Mouse (Mus musculus) G1E (cell line): Measurements from ENCODE around the gene Cerk. TPM values are rescaled to one million over a fixed set of nuclear protein-coding genes. Genes with fewer than 3 reads are reported as not detected.

Experiments used
- ATAC-seq: 2 replicates; pipeline ENCODE4 v1.8.0; 2016; ENCODE audit warnings: mild to moderate bottlenecking; ENCODE audit not compliant: insufficient number of reproducible peaks, poor library complexity, low FRiP score, severe bottlenecking; ENCODE audit errors: extremely low read depth
- DNase-seq: peaks from one replicate; pipeline ENCODE4 v3.0.0; 2012; ENCODE audit warnings: low spot score
- H3K27me3 ChIP-seq: 2 replicates; pipeline ENCODE4 v1.6.1; 2012; ENCODE audit warnings: mild to moderate bottlenecking, low read length, inconsistent platforms; ENCODE audit not compliant: insufficient read depth
- H3K36me3 ChIP-seq: replicated peaks from 2 replicates; pipeline ENCODE3; 2012; ENCODE audit warnings: mild to moderate bottlenecking, inconsistent platforms
- H3K4me1 ChIP-seq: 2 replicates; pipeline ENCODE4 v1.6.1; 2012; ENCODE audit warnings: low read depth, low read length, inconsistent platforms, mixed read lengths; ENCODE audit not compliant: insufficient read depth
- H3K4me3 ChIP-seq: 2 replicates; pipeline ENCODE4 v1.5.1; 2012; ENCODE audit warnings: low read depth, mild to moderate bottlenecking, inconsistent platforms, low read length, moderate library complexity, mixed read lengths
- H3K9me3 ChIP-seq: replicated peaks from 2 replicates; pipeline ENCODE4 v1.6.1; 2012; ENCODE audit warnings: inconsistent platforms
- CTCF ChIP-seq: IDR thresholded peaks from 2 replicates; pipeline ENCODE4 v1.5.1; 2012; ENCODE audit warnings: low read depth, low read length, inconsistent platforms, mixed read lengths
- GATA1 ChIP-seq: IDR thresholded peaks from 2 replicates; pipeline ENCODE4 v1.6.1; 2012; ENCODE audit warnings: borderline replicate concordance, low read length, inconsistent platforms, mixed read lengths
- GATA2 ChIP-seq: IDR thresholded peaks from 2 replicates; pipeline ENCODE4 v1.6.1; 2012; ENCODE audit warnings: low read depth, low read length, inconsistent platforms, borderline replicate concordance
- POLR2AphosphoS5 ChIP-seq: IDR thresholded peaks from 2 replicates; pipeline ENCODE4 v1.6.1; 2012; ENCODE audit warnings: low read depth, low read length, inconsistent platforms; ENCODE audit not compliant: insufficient replicate concordance
- TAL1 ChIP-seq: conservative IDR thresholded peaks from 2 replicates; pipeline ENCODE4 v1.6.1; 2012; ENCODE audit warnings: low read depth, low read length, inconsistent platforms, mixed read lengths
- polyA plus RNA-seq: library from polyadenylated mRNA; stranded (reverse); fragments of >175 nt; gene quantifications from 2 replicates; pipeline ENCODE4 v1.2.3, GENCODE M21; 2012
- total RNA-seq, 2 experiments: library from RNA; stranded (forward) in 1 of 2; stranded (reverse) in 1 of 2; fragments of 200-1000 nt in 1 of 2; fragments of >200 nt in 1 of 2; fragmentation: Nextera tagmentation in 1 of 2; gene quantifications; 2 replicates each; pipeline ENCODE4 v1.2.3; 2014 to 2017

The Cerk gene
- total and polyA plus RNA-seq, 3 experiments, result 0.01 to 0.22 TPM; not detected in 1

DNA sequence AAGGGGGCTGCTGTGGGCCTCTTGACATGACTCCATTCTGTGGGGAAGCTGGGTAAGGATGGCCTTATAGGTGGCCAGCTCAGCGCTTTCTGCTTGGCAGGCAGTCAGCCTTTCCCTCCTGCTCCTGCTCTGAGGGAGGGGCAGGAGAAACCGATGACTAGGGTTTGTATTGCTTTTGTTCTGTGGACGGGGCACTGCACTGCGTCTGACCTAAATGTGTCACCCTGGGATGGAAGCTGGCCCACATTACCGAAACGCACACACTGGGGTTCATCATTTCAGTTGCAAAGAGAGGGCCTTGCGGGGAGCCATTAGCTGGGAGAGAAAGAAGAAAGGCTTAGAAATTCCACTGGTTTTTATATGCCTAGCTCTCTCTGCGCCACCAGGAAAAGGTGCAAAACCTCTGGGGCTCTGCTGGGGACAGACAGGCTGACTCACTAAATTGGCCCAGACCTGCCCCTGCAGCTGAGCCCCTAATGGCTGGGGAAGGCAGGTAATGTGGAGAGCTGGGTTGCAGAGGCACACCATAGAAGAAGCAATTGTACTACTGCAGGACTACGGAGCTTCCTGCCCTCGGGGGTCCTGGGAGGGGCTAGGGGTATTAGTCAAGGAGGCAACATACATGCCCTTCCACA lies 73.1 kb downstream of the Cerk start:
- H3K36me3 ChIP-seq, result peaks cover 89% of the 10 kb centered on the region
- no peak for DNase-seq
- no peak for TF ChIP-seq POLR2AphosphoS5
- no peak for TF ChIP-seq CTCF
- no peak for TF ChIP-seq GATA1
- no peak for TF ChIP-seq TAL1
- no peak for TF ChIP-seq GATA2
- no peaks in the 10 kb centered on the region for H3K9me3 ChIP-seq
- peaks cover 66% of the 10 kb centered on the region for H3K4me1 ChIP-seq
- H3K4me3 ChIP-seq, result no peak overlapping the region
- H3K27me3 ChIP-seq, result no peaks in the 10 kb centered on the region
- ATAC-seq, result no peak

DNA sequence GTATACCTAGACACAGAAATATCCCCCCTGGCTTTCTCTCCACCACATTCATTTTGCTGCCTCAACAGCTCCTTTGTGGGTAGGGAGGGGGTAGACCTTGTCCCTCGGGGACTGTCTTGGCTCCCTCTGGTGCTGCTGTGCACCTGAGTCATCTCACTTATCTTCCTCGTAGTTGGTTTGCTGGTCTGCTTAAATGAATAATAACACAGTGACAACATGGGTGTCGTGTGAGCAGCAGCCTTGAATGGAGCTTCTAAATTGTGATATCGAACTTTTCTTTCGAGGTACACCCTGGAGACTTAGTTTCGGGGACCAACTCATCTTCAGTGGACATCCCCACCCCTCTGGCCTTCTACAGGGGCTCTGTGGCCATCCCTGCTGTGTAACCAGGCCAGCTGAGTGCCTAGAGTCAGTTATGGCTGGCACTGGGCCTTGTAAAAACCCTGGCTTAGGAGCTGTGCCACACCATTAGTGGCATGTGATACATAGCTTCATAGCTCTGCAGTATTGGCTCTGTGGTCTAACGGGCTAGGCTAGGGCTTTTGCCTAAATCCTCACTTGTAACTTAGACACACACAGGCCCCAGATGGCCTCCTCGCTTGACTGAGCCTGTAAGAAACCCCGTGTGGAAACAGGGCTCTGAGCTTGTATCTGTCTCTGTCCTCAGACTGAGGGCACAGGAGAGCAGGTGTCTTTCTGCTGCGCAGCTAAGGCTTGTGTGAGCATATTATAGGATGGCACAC lies 75.4 kb downstream of the Cerk start:
- H3K4me1 ChIP-seq, result peaks cover 72% of the 10 kb centered on the region
- ATAC-seq, result no peak

DNA sequence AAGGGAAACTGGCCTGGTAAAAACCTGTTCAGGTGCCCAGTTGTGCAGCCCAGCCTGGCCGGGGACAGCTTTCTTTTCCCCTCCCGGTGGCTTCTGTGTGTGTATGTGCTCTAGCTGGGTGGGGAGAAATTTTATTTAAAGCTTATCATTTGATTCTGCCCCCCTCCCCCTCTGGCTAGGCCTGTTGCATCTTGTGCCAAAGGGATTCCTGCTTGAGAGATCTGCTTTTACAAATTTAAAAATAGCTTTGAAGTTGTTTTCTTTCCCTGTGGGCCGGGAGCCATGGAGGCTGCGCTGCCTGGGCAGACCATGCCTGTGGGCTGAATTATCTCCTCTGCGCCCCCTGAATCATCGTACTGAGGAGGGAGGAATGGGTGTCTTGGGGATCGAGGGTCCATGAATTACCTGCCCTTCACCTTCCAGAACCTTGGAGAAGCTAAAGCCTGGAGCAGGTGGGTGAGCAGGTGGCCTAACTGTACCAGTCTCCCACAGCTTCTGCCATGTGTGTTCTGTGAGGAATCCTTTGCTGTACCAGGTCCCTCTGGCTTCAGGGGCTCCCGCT lies 76.2 kb downstream of the Cerk start:
- no peak for TF ChIP-seq TAL1
- no peak for DNase-seq

More for the DNA sequence above, 75.4 kb downstream of the Cerk start:
- no peak for DNase-seq
- H3K4me3 ChIP-seq, result no peak overlapping the region
- no peaks in the 10 kb centered on the region for H3K9me3 ChIP-seq
- no peak for TF ChIP-seq GATA1
- TF ChIP-seq CTCF, result no peak
- no peak for TF ChIP-seq GATA2
- no peak for TF ChIP-seq TAL1
- no peak for TF ChIP-seq POLR2AphosphoS5
- peaks cover 87% of the 10 kb centered on the region for H3K36me3 ChIP-seq
- no peaks in the 10 kb centered on the region for H3K27me3 ChIP-seq

DNA sequence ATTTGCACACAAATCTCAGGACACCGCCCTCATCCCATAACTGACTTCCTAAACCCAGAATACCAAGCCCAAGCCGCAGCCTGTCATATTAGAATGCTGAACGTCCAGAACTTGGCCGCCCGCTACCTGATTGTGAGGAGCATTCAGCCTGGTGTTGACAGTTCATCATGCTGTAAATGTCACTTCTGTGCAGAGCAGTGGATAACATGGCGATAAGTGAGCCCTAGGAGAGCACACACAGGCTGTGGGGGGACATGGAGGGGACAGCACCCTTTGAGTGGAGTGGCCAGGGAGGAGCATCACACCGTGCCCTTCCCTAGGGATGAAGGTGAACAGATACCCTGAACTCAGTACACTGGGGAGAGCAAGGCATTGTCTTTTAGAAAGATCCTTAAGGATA lies 76.7 kb downstream of the Cerk start:
- DNase-seq (no peak), ATAC-seq (no peak)
- Histone ChIP-seq H3K27me3 (no peaks in the 10 kb centered on the region), H3K9me3 (no peaks in the 10 kb centered on the region), H3K4me1 (peaks cover 84% of the 10 kb centered on the region), H3K4me3 (no peak overlapping the region), H3K36me3 (peaks cover 85% of the 10 kb centered on the region)
- TF ChIP-seq GATA2, result no peak
- TF ChIP-seq TAL1, result no peak
- no peak for TF ChIP-seq CTCF
- no peak for TF ChIP-seq POLR2AphosphoS5
- no peak for TF ChIP-seq GATA1

More for the DNA sequence above, 76.2 kb downstream of the Cerk start:
- no peaks in the 10 kb centered on the region for H3K9me3 ChIP-seq
- ATAC-seq, result no peak
- H3K4me1 ChIP-seq, result peaks cover 79% of the 10 kb centered on the region
- no peak overlapping the region for H3K4me3 ChIP-seq
- H3K36me3 ChIP-seq, result peaks cover 85% of the 10 kb centered on the region
- no peaks in the 10 kb centered on the region for H3K27me3 ChIP-seq

DNA sequence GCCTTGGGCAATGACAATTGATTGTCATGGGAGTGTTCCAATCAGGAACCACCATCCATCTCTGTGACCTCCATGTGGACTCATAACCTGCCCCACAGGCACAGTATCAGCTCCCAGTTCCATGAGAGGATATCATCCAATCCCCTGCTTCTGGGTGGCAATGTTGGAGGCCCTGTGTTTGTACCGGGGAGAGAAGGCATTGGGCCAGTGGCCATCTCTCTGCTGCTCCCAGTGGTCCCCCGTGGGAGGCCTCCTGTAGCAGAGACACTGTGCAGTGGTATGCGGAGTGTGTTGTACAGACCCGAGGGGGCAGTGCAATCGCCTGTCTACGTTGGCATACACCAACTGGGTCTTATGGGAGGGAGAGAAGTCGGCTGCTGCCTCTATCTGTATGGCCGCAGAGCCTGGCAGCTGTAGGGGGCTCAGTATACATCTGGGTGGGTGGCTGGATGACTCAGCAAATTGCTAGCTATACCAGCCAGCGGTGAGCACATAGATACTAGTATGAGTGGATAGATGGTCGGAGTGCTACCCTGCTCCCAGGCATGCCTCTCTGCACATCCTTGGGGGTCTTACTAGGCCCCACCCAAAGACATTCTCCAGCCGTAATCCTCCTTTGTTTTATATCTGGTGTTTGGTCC lies 78.0 kb downstream of the Cerk start:
- Histone ChIP-seq H3K4me3 (peak overlapping the region; percentile 48; the same call in 1 of the 2 replicates), H3K27me3 (no peaks in the 10 kb centered on the region), H3K36me3 (peaks cover 86% of the 10 kb centered on the region), H3K9me3 (no peaks in the 10 kb centered on the region), H3K4me1 (peaks cover 92% of the 10 kb centered on the region)
- peak; percentile 52 for DNase-seq
- peak; percentile 5; the same call in 1 of the 2 replicates for ATAC-seq
- TF ChIP-seq GATA2 (no peak), POLR2AphosphoS5 (no peak), GATA1 (no peak), TAL1 (no peak), CTCF (no peak)

DNA sequence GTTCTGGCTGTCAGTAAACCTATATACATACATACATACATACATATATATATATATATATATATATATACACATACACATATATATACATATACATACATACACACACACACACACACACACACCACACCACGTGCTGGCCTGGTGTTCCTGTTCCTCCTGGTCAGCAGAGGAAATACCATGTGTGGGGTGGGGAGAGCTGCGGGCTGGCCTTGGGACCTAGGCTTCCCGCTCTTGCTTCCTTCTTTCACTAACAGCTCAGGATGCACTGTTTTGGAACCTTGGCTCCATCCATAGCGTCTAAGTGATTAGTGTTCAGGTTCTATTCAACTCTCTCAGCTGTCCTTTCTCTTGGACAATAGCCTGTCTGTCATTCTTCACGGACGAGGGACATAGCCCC lies 80.2 kb downstream of the Cerk start:
- ATAC-seq (no peak), DNase-seq (no peak)
- TF ChIP-seq CTCF (no peak), POLR2AphosphoS5 (no peak), GATA1 (no peak), GATA2 (no peak), TAL1 (no peak)
- H3K36me3 ChIP-seq, result peaks cover 90% of the 10 kb centered on the region
- peaks cover 97% of the 10 kb centered on the region for H3K4me1 ChIP-seq
- H3K4me3 ChIP-seq, result peak overlapping the region; percentile 55; the same call in 1 of the 2 replicates
- H3K27me3 ChIP-seq, result no peaks in the 10 kb centered on the region
- no peaks in the 10 kb centered on the region for H3K9me3 ChIP-seq
